Mouse (Mus musculus): ENCODE results near the gene Prph2. TPM values are rescaled to one million over a fixed set of nuclear protein-coding genes. Genes with fewer than 3 reads are reported as not detected.
A peak's percentile ranks its signal among the peaks of the same experiment; 100 is the strongest.

The Prph2 gene
- total and polyA plus RNA-seq, 3 experiments, result 0.05 TPM; not detected in 2

GRCm38 (mm10) chr17:46881728-46882127 lies 28.5 kb upstream of the Prph2 start:
- Histone ChIP-seq H3K9me3 (replicated peaks) (no peaks in the 10 kb centered on the region), H3K4me3 (ENCODE audit: low read depth, low read length) (no peak overlapping the region), H3K36me3 (replicated peaks) (peaks cover 34% of the 10 kb centered on the region), H3K4me1 (ENCODE audit: insufficient read depth, low read depth, low read length) (peaks cover 65% of the 10 kb centered on the region), H3K27me3 (ENCODE audit: insufficient read depth, low read length) (no peaks in the 10 kb centered on the region)
- DNase-seq (ENCODE audit: low spot score), result no peak
- TF ChIP-seq POLR2AphosphoS5 (IDR thresholded peaks at IDR 0.05; ENCODE audit: insufficient replicate concordance, low read depth, low read length) (no peak), GATA1 (IDR thresholded peaks at IDR 0.05; ENCODE audit: borderline replicate concordance, low read length) (no peak), GATA2 (IDR thresholded peaks at IDR 0.05; ENCODE audit: borderline replicate concordance, low read depth, low read length) (no peak), CTCF (IDR thresholded peaks at IDR 0.05; ENCODE audit: low read depth, low read length) (no peak), TAL1 (conservative IDR thresholded peaks at IDR 0.05; ENCODE audit: low read depth, low read length) (no peak)
- ATAC-seq (ENCODE audit: extremely low read depth, insufficient number of reproducible peaks, low FRiP score, poor library complexity, severe bottlenecking), result no peak

- Histone ChIP-seq H3K4me3 (ENCODE audit: low read depth, low read length) (no peak overlapping the region), H3K4me1 (ENCODE audit: insufficient read depth, low read depth, low read length) (peaks cover 78% of the 10 kb centered on the region), H3K9me3 (replicated peaks) (no peaks in the 10 kb centered on the region), H3K36me3 (replicated peaks) (peaks cover 31% of the 10 kb centered on the region), H3K27me3 (ENCODE audit: insufficient read depth, low read length) (no peaks in the 10 kb centered on the region)
- DNase-seq (ENCODE audit: low spot score), result no peak
- no peak for ATAC-seq (ENCODE audit: extremely low read depth, insufficient number of reproducible peaks, low FRiP score, poor library complexity, severe bottlenecking)
- no peak for TF ChIP-seq POLR2AphosphoS5 (IDR thresholded peaks at IDR 0.05; ENCODE audit: insufficient replicate concordance, low read depth, low read length)
- TF ChIP-seq CTCF (IDR thresholded peaks at IDR 0.05; ENCODE audit: low read depth, low read length), result no peak
- TF ChIP-seq GATA1 (IDR thresholded peaks at IDR 0.05; ENCODE audit: borderline replicate concordance, low read length), result no peak
- TF ChIP-seq TAL1 (conservative IDR thresholded peaks at IDR 0.05; ENCODE audit: low read depth, low read length), result no peak
- no peak for TF ChIP-seq GATA2 (IDR thresholded peaks at IDR 0.05; ENCODE audit: borderline replicate concordance, low read depth, low read length)
Measured at GRCm38 (mm10) chr17:46883107-46883506, 27.2 kb upstream of the Prph2 start.

- DNase-seq (ENCODE audit: low spot score), result no peak
- no peak for ATAC-seq (ENCODE audit: extremely low read depth, insufficient number of reproducible peaks, low FRiP score, poor library complexity, severe bottlenecking)
- H3K36me3 ChIP-seq (replicated peaks), result peaks cover 26% of the 10 kb centered on the region
- H3K4me3 ChIP-seq (ENCODE audit: low read depth, low read length), result no peak overlapping the region
- no peaks in the 10 kb centered on the region for H3K9me3 ChIP-seq (replicated peaks)
- TF ChIP-seq GATA2 (IDR thresholded peaks at IDR 0.05; ENCODE audit: borderline replicate concordance, low read depth, low read length), result no peak
- no peak for TF ChIP-seq CTCF (IDR thresholded peaks at IDR 0.05; ENCODE audit: low read depth, low read length)
- no peak for TF ChIP-seq POLR2AphosphoS5 (IDR thresholded peaks at IDR 0.05; ENCODE audit: insufficient replicate concordance, low read depth, low read length)
- TF ChIP-seq TAL1 (conservative IDR thresholded peaks at IDR 0.05; ENCODE audit: low read depth, low read length), result no peak
- no peak for TF ChIP-seq GATA1 (IDR thresholded peaks at IDR 0.05; ENCODE audit: borderline replicate concordance, low read length)
- H3K4me1 ChIP-seq (ENCODE audit: insufficient read depth, low read depth, low read length), result peaks cover 89% of the 10 kb centered on the region
- no peaks in the 10 kb centered on the region for H3K27me3 ChIP-seq (ENCODE audit: insufficient read depth, low read length)
Measured at GRCm38 (mm10) chr17:46884766-46885165, 25.5 kb upstream of the Prph2 start.

- Histone ChIP-seq H3K36me3 (replicated peaks) (peaks cover 26% of the 10 kb centered on the region), H3K4me1 (ENCODE audit: insufficient read depth, low read depth, low read length) (peaks cover 85% of the 10 kb centered on the region), H3K9me3 (replicated peaks) (no peaks in the 10 kb centered on the region), H3K27me3 (ENCODE audit: insufficient read depth, low read length) (no peaks in the 10 kb centered on the region), H3K4me3 (ENCODE audit: low read depth, low read length) (peak overlapping the region; percentile 57; the same call in 1 of the 2 replicates)
- ATAC-seq (ENCODE audit: extremely low read depth, insufficient number of reproducible peaks, low FRiP score, poor library complexity, severe bottlenecking), result no peak
- TF ChIP-seq TAL1 (conservative IDR thresholded peaks at IDR 0.05; ENCODE audit: low read depth, low read length), result no peak
- TF ChIP-seq GATA2 (IDR thresholded peaks at IDR 0.05; ENCODE audit: borderline replicate concordance, low read depth, low read length), result no peak
- TF ChIP-seq CTCF (IDR thresholded peaks at IDR 0.05; ENCODE audit: low read depth, low read length), result no peak
- no peak for TF ChIP-seq POLR2AphosphoS5 (IDR thresholded peaks at IDR 0.05; ENCODE audit: insufficient replicate concordance, low read depth, low read length)
- no peak for TF ChIP-seq GATA1 (IDR thresholded peaks at IDR 0.05; ENCODE audit: borderline replicate concordance, low read length)
- DNase-seq (ENCODE audit: low spot score), result no peak
Measured at GRCm38 (mm10) chr17:46885218-46885909, 24.9 kb upstream of the Prph2 start.

GRCm38 (mm10) chr17:46885910-46886643 lies 24.2 kb upstream of the Prph2 start:
- DNase-seq (ENCODE audit: low spot score) (peak; percentile 50), ATAC-seq (ENCODE audit: extremely low read depth, insufficient number of reproducible peaks, low FRiP score, poor library complexity, severe bottlenecking) (peak; percentile 56)
- Histone ChIP-seq H3K4me3 (ENCODE audit: low read depth, low read length) (peak overlapping the region; percentile 57; the same call in 1 of the 2 replicates), H3K27me3 (ENCODE audit: insufficient read depth, low read length) (no peaks in the 10 kb centered on the region), H3K36me3 (replicated peaks) (peaks cover 26% of the 10 kb centered on the region), H3K9me3 (replicated peaks) (no peaks in the 10 kb centered on the region), H3K4me1 (ENCODE audit: insufficient read depth, low read depth, low read length) (peaks cover 85% of the 10 kb centered on the region)
- TF ChIP-seq POLR2AphosphoS5 (IDR thresholded peaks at IDR 0.05; ENCODE audit: insufficient replicate concordance, low read depth, low read length) (no peak), GATA2 (IDR thresholded peaks at IDR 0.05; ENCODE audit: borderline replicate concordance, low read depth, low read length) (no peak), CTCF (IDR thresholded peaks at IDR 0.05; ENCODE audit: low read depth, low read length) (no peak), TAL1 (conservative IDR thresholded peaks at IDR 0.05; ENCODE audit: low read depth, low read length) (peak; percentile 49), GATA1 (IDR thresholded peaks at IDR 0.05; ENCODE audit: borderline replicate concordance, low read length) (no peak)
